Mouse (Mus musculus) midbrain, embryonic 11.5 days (tissue): ENCODE results near the gene 1700013F07Rik. TPM values are rescaled to one million over a fixed set of nuclear protein-coding genes. Genes with fewer than 3 reads are reported as not detected.

Experiments
- ATAC-seq: fragments of 200-750 bp; cut with Nextera tagmentation; 2 replicates; pipeline ENCODE4 v1.8.0; 2017; ENCODE audit warnings: moderate TSS enrichment, moderate library complexity; ENCODE audit not compliant: low FRiP score
- DNase-seq: peaks from one replicate; pipeline ENCODE4 v3.0.0; 2015; ENCODE audit warnings: low spot score; ENCODE audit errors: missing footprints
- H3K27ac ChIP-seq: fragments of 300-500 bp; sonication (generic); 2 replicates; pipeline ENCODE4 v1.5.1; 2014; ENCODE audit warnings: low read depth, low read length
- H3K27me3 ChIP-seq: fragments of 300-500 bp; sonication (generic); 2 replicates; pipeline ENCODE4 v1.6.1; 2014; ENCODE audit warnings: mild to moderate bottlenecking, low read length, moderate library complexity, mixed read lengths; ENCODE audit not compliant: control insufficient read depth, insufficient read depth
- H3K36me3 ChIP-seq: fragments of 300-500 bp; sonication (generic); 2 replicates; pipeline ENCODE4 v1.6.1; 2014; ENCODE audit warnings: mild to moderate bottlenecking, low read length, moderate library complexity, mixed read lengths; ENCODE audit not compliant: control insufficient read depth, insufficient read depth
- H3K4me1 ChIP-seq: fragments of 300-500 bp; sonication (generic); 2 replicates; pipeline ENCODE4 v1.6.1; 2014; ENCODE audit warnings: low read length; ENCODE audit not compliant: control insufficient read depth, insufficient read depth
- H3K4me2 ChIP-seq: fragments of 300-500 bp; sonication (generic); 2 replicates; pipeline ENCODE4 v1.6.1; 2014; ENCODE audit warnings: mild to moderate bottlenecking, moderate library complexity
- H3K4me3 ChIP-seq: fragments of 300-500 bp; sonication (generic); 2 replicates; pipeline ENCODE4 v1.5.1; 2014; ENCODE audit warnings: low read depth, low read length
- H3K9ac ChIP-seq: fragments of 300-500 bp; sonication (generic); 2 replicates; pipeline ENCODE4 v1.6.1; 2014; ENCODE audit warnings: low read length
- H3K9me3 ChIP-seq: fragments of 300-500 bp; sonication (generic); 2 replicates; pipeline ENCODE4 v1.6.1; 2016; ENCODE audit warnings: low read length; ENCODE audit not compliant: control insufficient read depth
- WGBS: fragments of 180-500 bp; shearing (Covaris S2); extraction: QIAGEN DNeasy Blood & Tissue Kit; methylation state at CpG from one replicate; pipeline ENCODE4 v1.1.7; 2014; 5-methylcytosine and 5-hydroxymethylcytosine counted together
- polyA plus RNA-seq: library from polyadenylated mRNA; unstranded; fragments of >200 nt; fragmentation: Nextera tagmentation; extraction: Ambion mirVana; gene quantifications from 2 replicates; pipeline ENCODE4 v1.2.1, GENCODE M21; 2014

The 1700013F07Rik gene
- polyA plus RNA-seq, 1 experiment from 2014 or later, result 0.72 TPM

DNA sequence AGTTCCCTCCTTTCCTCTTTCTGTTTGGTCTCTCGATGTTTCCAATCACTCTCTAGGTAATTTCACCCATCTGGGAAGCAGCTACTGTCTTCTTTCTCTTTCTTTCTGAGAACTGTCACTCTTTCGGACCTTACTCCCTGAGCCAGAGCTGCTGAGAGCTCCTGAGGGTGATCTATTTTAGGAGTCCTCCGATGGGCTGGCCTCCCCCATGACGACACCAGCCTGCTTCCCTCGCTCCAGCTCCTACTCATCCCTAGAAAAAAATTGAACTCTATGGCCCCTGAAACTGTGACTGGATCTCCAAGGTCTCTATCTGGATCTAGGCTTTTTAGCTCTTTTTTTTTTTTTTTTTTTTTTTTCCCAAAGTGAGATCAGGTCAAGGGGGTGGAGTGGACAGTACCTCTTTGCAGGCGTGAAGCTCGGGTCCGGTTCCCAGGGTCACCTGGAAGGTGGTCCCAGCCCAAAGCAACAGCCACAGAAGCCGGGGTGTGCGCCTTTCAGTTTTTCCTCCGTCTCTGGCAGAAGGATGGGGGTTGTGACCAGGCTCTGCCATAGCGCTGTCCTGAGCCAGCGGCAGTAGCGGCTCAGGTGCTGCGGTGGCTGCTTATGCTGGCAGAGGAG lies 2.1 kb downstream of the 1700013F07Rik start:
- Histone ChIP-seq H3K4me2 (peak overlapping the region; percentile 96), H3K4me1 (peaks cover 5% of the 10 kb centered on the region; the same call in 1 of the 2 replicates), H3K9ac (0 out of 2 replicates have a peak overlapping the region, but pooled peaks have one; percentile 7), H3K9me3 (no peaks in the 10 kb centered on the region), H3K27me3 (peaks cover 8% of the 10 kb centered on the region), H3K4me3 (peak overlapping the region; percentile 40), H3K36me3 (no peaks in the 10 kb centered on the region), H3K27ac (no peak overlapping the region)
- ATAC-seq (no peak; the same call in 1 of the 2 replicates), DNase-seq (no peak)
- WGBS, result 4% methylated on average over 15 of the region's 15 CpGs

DNA sequence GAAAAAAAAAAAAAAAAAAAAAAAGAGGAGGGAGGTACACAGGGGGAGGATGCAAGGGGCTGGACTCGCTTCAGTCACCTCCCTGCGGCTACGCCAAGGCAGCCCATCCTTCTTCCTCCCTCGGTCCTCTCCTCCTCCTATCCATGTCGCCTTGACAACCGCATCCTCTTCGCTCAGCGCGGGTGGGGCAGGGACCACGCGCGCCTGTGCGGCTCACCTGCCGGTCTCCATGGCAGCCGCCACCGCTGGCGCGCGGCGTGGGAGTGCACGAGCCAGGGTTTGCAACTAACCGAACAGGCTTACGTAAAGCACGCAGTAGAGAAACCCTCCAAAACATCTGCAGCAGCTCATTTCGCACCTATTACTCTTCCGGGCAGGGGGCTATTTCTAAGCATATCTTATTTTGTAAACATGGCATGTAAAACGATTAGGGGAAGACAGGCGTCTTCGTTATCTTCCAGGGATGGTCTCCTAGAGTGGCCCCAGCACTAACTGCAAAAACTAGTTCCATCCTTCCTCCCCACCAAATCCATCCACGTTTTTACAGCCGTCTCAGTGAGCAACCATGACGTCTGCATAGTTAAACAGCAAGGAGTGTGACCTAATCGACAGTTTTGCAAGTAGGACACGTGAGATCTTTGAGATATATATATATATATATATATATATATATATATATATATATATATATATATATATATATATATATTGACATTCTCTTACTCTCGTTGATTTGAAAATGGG lies 2.7 kb downstream of the 1700013F07Rik start, which contains the start of gene 5330417C22Rik:
5330417C22Rik (minus strand) TSS at position 20 of the 744 bp plus-strand sequence.
- H3K36me3 ChIP-seq, result no peaks in the 10 kb centered on the region
- no peaks in the 10 kb centered on the region for H3K9me3 ChIP-seq
- H3K4me3 ChIP-seq, result peak within 1 kb of the TSS; percentile 40
- H3K4me2 ChIP-seq, result peak within 1 kb of the TSS; percentile 96
- H3K27ac ChIP-seq, result no peak within 1 kb of the TSS
- H3K27me3 ChIP-seq, result peaks cover 8% of the 10 kb centered on the region
- peaks cover 5% of the 10 kb centered on the region; the same call in 1 of the 2 replicates for H3K4me1 ChIP-seq
- WGBS, result 1% methylated on average over 34 of the region's 35 CpGs
- ATAC-seq (peak; percentile 85), DNase-seq (peak; percentile 97)
- peak within 1 kb of the TSS; percentile 46; the same call in 1 of the 2 replicates for H3K9ac ChIP-seq

DNA sequence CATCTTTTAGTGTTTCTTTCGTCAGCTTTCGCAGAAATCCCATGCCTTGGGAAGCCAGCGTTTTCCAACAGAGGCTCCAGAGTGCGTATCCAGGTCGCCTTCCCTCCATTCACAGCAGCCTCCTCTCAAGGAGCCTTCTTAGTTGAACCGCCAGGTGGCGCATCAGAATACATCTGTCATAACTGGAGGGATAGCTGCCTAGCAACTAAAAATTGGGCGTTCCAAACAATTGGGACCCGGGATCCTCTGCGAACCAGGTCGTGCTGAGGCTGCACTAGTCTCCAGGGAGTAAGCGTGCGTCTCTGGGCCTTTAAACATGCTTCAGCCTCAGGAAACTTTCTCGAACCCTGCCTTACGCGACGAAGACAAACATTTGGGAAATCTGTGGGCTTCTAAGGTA lies 3.4 kb downstream of the 1700013F07Rik start:
- no peak overlapping the region for H3K27ac ChIP-seq
- H3K4me2 ChIP-seq, result peak overlapping the region; percentile 19; the same call in 1 of the 2 replicates
- H3K4me3 ChIP-seq, result no peak overlapping the region
- no peak overlapping the region for H3K9ac ChIP-seq
- H3K27me3 ChIP-seq, result peaks cover 8% of the 10 kb centered on the region
- DNase-seq (peak; percentile 97), ATAC-seq (peak; percentile 76)
- H3K36me3 ChIP-seq, result no peaks in the 10 kb centered on the region
- H3K9me3 ChIP-seq, result no peaks in the 10 kb centered on the region
- peaks cover 5% of the 10 kb centered on the region; the same call in 1 of the 2 replicates for H3K4me1 ChIP-seq
- 7% methylated on average over 17 of the region's 17 CpGs for WGBS

DNA sequence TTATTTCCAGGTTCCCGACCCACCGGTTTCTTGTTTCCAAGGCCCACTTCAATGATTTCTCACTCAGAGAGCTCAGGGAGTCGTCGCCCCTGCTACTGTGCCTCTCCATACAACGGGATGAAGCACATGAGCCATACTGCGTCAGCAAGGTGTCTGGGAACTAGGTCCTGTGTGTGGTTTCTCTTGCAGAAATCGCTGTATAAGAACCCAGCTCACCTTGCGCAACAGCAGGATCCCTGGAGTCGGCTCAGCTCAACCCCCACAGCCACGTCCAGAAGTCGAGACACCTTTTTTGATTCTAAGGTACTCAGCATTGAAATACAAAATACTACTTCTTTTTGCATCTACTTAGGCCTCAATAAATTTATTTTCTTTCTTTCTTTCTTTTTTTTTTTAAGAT lies 8.3 kb downstream of the 1700013F07Rik start:
- no peak overlapping the region for H3K4me3 ChIP-seq
- DNase-seq (peak; percentile 45), ATAC-seq (no peak)
- WGBS, result 82% methylated on average over 11 of the region's 11 CpGs
- H3K27me3 ChIP-seq, result no peaks in the 10 kb centered on the region
- H3K36me3 ChIP-seq, result no peaks in the 10 kb centered on the region
- no peak overlapping the region for H3K27ac ChIP-seq
- no peak overlapping the region for H3K9ac ChIP-seq
- no peak overlapping the region for H3K4me2 ChIP-seq
- H3K9me3 ChIP-seq, result no peaks in the 10 kb centered on the region
- H3K4me1 ChIP-seq, result no peaks in the 10 kb centered on the region

DNA sequence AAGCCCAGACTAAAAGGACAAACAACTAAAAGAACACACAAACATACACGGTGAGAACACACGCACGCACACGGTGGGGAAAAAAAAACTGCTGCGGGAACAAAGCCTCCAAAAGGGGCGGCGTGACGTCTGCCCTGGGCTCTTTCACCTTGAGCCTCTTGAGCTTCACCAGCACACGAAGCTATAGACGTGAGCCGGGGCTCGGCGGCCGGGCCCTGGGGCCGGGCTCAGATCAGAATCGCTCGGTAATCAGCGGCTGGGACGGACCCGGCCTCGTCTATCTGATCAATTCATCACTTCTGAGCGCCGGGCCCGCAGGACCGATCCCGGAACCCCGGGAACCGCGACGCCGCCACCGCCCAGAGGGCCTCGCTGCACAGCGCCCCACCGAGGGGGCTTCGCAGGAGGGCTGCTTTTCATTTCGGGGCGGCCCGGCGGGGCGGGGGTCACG lies 20.2 kb downstream of the 1700013F07Rik start:
- ATAC-seq (peak; percentile 75), DNase-seq (no peak)
- under 1% methylated on average over 42 of the region's 42 CpGs for WGBS
- peaks cover 6% of the 10 kb centered on the region for H3K4me1 ChIP-seq
- peak overlapping the region; percentile 76 for H3K4me3 ChIP-seq
- H3K27ac ChIP-seq, result peak overlapping the region; percentile 74
- H3K36me3 ChIP-seq, result peaks cover 9% of the 10 kb centered on the region; the same call in 1 of the 2 replicates
- peak overlapping the region; percentile 93 for H3K9ac ChIP-seq
- peak overlapping the region; percentile 76 for H3K4me2 ChIP-seq
- H3K9me3 ChIP-seq, result no peaks in the 10 kb centered on the region
- no peaks in the 10 kb centered on the region for H3K27me3 ChIP-seq

- Histone ChIP-seq H3K9me3 (no peaks in the 10 kb centered on the region), H3K4me2 (peak overlapping the region; percentile 76), H3K4me3 (peak overlapping the region; percentile 76), H3K36me3 (peaks cover 9% of the 10 kb centered on the region; the same call in 1 of the 2 replicates), H3K27me3 (no peaks in the 10 kb centered on the region), H3K9ac (peak overlapping the region; percentile 93), H3K27ac (peak overlapping the region; percentile 74), H3K4me1 (peaks cover 6% of the 10 kb centered on the region)
- DNase-seq, result peak; percentile 99
- ATAC-seq, result peak; percentile 97
- 18% methylated on average over 22 of the region's 22 CpGs for WGBS
Measured at GRCm38 (mm10) chr3:108554587-108555312, 20.8 kb downstream of the 1700013F07Rik start.

GRCm38 (mm10) chr3:108557888-108558287 lies 23.9 kb downstream of the 1700013F07Rik start:
- Histone ChIP-seq H3K4me2 (no peak overlapping the region), H3K9ac (no peak overlapping the region), H3K4me1 (peaks cover 18% of the 10 kb centered on the region), H3K27ac (no peak overlapping the region), H3K9me3 (no peaks in the 10 kb centered on the region), H3K36me3 (peaks cover 9% of the 10 kb centered on the region; the same call in 1 of the 2 replicates), H3K4me3 (no peak overlapping the region), H3K27me3 (no peaks in the 10 kb centered on the region)
- ATAC-seq (no peak), DNase-seq (no peak)
- WGBS, result 88% methylated on average over 4 of the region's 4 CpGs

DNA sequence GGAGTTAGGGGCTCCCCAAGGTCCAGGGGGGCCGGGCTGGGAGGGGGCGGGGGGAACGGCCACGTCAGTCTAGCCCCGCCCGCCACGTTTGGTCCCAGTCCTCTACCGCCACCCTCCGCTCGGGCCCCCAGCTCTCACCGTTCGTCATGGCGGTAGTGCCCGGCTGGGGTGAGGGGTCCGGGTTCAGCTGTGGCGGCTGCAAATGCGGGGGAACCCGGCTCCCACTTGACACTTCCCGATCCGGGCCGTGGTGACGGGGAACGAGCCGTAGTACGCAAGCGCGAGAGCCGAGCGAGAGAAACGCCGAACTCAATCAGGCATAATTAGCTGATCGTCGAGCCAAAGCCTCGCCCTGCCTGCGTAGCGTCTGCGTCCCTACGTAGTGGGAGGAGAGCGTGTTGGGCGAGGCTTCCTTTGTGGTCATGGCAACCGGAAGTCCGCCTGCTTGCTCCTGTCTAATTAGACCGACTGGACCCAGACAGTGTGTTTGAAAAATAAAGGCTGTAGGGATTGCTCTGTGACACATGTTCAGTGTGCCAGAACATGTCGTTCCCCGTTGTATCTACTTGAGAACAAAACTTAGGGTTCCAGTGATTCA lies 28.3 kb downstream of the 1700013F07Rik start, which contains the start of gene Tmem167b:
Tmem167b (minus strand) TSS at position 334 of the 598 bp plus-strand sequence.
- DNase-seq, result peak; percentile 99
- peak within 1 kb of the TSS; percentile 68 for H3K4me2 ChIP-seq
- peaks cover 13% of the 10 kb centered on the region for H3K4me1 ChIP-seq
- peak within 1 kb of the TSS; percentile 55 for H3K27ac ChIP-seq
- peak; percentile 98 for ATAC-seq
- peak within 1 kb of the TSS; percentile 76 for H3K9ac ChIP-seq
- no peaks in the 10 kb centered on the region for H3K27me3 ChIP-seq
- peak within 1 kb of the TSS; percentile 63 for H3K4me3 ChIP-seq
- WGBS, result under 1% methylated on average over 45 of the region's 45 CpGs
- H3K9me3 ChIP-seq, result no peaks in the 10 kb centered on the region
- peaks cover 9% of the 10 kb centered on the region; the same call in 1 of the 2 replicates for H3K36me3 ChIP-seq
